Mouse (Mus musculus) myocyte (in vitro differentiated cells): Measurements from ENCODE around the gene Armc2. TPM values are rescaled to one million over a fixed set of nuclear protein-coding genes. Genes with fewer than 3 reads are reported as not detected.

ENCODE experiments used
- H3K27me3 ChIP-seq: one replicate; pipeline ENCODE4 v1.6.1; 2011; ENCODE audit not compliant: control insufficient read depth, insufficient read depth, insufficient read length
- H3K36me3 ChIP-seq: one replicate; pipeline ENCODE4 v1.6.1; 2011; ENCODE audit not compliant: control insufficient read depth, insufficient read depth
- H3K4me2 ChIP-seq: one replicate; pipeline ENCODE4 v1.6.1; 2011; ENCODE audit warnings: low read depth, control low read depth
- H3K4me3 ChIP-seq: one replicate; pipeline ENCODE4 v1.5.1; 2011; ENCODE audit warnings: mild to moderate bottlenecking, control low read depth, moderate library complexity
- H3K79me2 ChIP-seq: one replicate; pipeline ENCODE4 v1.6.1; 2011; ENCODE audit not compliant: control insufficient read depth, insufficient read depth
- H3ac ChIP-seq: one replicate; pipeline ENCODE4 v1.6.1; 2011; ENCODE audit not compliant: control insufficient read depth, insufficient read length
- CEBPB ChIP-seq: IDR thresholded peaks from 2 replicates; pipeline ENCODE4 v1.6.1; 2011; ENCODE audit warnings: mild to moderate bottlenecking, moderate library complexity; ENCODE audit not compliant: poor library complexity, insufficient read depth, severe bottlenecking
- E2F4 ChIP-seq: IDR thresholded peaks from one replicate; pipeline ENCODE4 v1.6.1; 2011; ENCODE audit warnings: mild to moderate bottlenecking, control low read depth, moderate library complexity; ENCODE audit not compliant: insufficient read depth
- MAX ChIP-seq: IDR thresholded peaks from one replicate; pipeline ENCODE4 v1.6.1; 2011; ENCODE audit warnings: low read depth, mild to moderate bottlenecking, control low read depth
- MYOD1 ChIP-seq, 3 experiments: IDR thresholded peaks; one replicate each; pipeline ENCODE4 v1.6.1; 2011; ENCODE audit warnings: control low read depth in 2 of 3, low read depth in 2 of 3, mild to moderate bottlenecking in 2 of 3, moderate library complexity in 1 of 3; ENCODE audit not compliant: insufficient read length in 2 of 3, control insufficient read depth in 1 of 3
- MYOG ChIP-seq, 3 experiments: IDR thresholded peaks; one replicate each; pipeline ENCODE4 v1.6.1; 2011; ENCODE audit warnings: control low read depth in 2 of 3, low read depth in 2 of 3, mild to moderate bottlenecking in 2 of 3; ENCODE audit not compliant: insufficient read length in 2 of 3, control insufficient read depth in 1 of 3, insufficient read depth in 1 of 3
- POLR2A ChIP-seq: IDR thresholded peaks from one replicate; pipeline ENCODE4 v1.6.1; 2011; ENCODE audit warnings: low read depth, mild to moderate bottlenecking, control low read depth, moderate library complexity; ENCODE audit not compliant: insufficient read length
- POLR2AphosphoS2 ChIP-seq: IDR thresholded peaks from one replicate; pipeline ENCODE4 v1.6.1; 2011; ENCODE audit warnings: low read depth, control low read depth; ENCODE audit not compliant: insufficient read length
- REST ChIP-seq: IDR thresholded peaks from one replicate; pipeline ENCODE4 v1.6.1; 2011; ENCODE audit warnings: mild to moderate bottlenecking, control low read depth, moderate library complexity; ENCODE audit not compliant: insufficient read depth, insufficient read length
- SRF ChIP-seq: IDR thresholded peaks from one replicate; pipeline ENCODE4 v1.6.1; 2011; ENCODE audit warnings: low read depth; ENCODE audit not compliant: control insufficient read depth, insufficient read length
- TCF12 ChIP-seq: IDR thresholded peaks from one replicate; pipeline ENCODE4 v1.6.1; 2011; ENCODE audit warnings: mild to moderate bottlenecking, control low read depth; ENCODE audit not compliant: poor library complexity, insufficient read depth, severe bottlenecking
- TCF3 ChIP-seq: IDR thresholded peaks from one replicate; pipeline ENCODE4 v1.6.1; 2011; ENCODE audit warnings: low read depth, control low read depth; ENCODE audit not compliant: insufficient read length
- USF1 ChIP-seq: IDR thresholded peaks from one replicate; pipeline ENCODE4 v1.6.1; 2011; ENCODE audit warnings: low read depth, mild to moderate bottlenecking, control low read depth, moderate library complexity
- polyA plus RNA-seq: library from polyadenylated mRNA; unstranded; fragments of >200 nt; fragmentation: generic; extraction: Trizol; gene quantifications from one replicate; pipeline ENCODE4 v1.2.1, GENCODE M21; 2012; ENCODE audit warnings: missing spikeins

The Armc2 gene
- polyA plus RNA-seq, 1 experiment = 0.31 TPM

- Histone ChIP-seq H3ac (no peak overlapping the region), H3K79me2 (no peaks in the 10 kb centered on the region), H3K4me2 (no peak overlapping the region), H3K27me3 (peaks cover 6% of the 10 kb centered on the region), H3K4me3 (no peak overlapping the region), H3K36me3 (no peaks in the 10 kb centered on the region)
- TF ChIP-seq POLR2A (no peak), REST (no peak), TCF12 (no peak), MAX (no peak), POLR2AphosphoS2 (no peak), MYOG (IDR thresholded peaks at IDR 0.05; ENCODE audit: control insufficient read depth in 1 of 3, insufficient read depth in 1 of 3, insufficient read length in 2 of 3, low read depth in 2 of 3) (no peak), MYOD1 (IDR thresholded peaks at IDR 0.05; ENCODE audit: control insufficient read depth in 1 of 3, insufficient read length in 2 of 3, low read depth in 2 of 3) (no peak), SRF (no peak), USF1 (no peak), TCF3 (no peak), E2F4 (no peak), CEBPB (no peak)
Measured at GRCm38 (mm10) chr10:41959808-41960207, 58.4 kb downstream of the Armc2 start.

GRCm38 (mm10) chr10:41958677-41959274 is 59.5 kb downstream of the Armc2 start:
- no peak overlapping the region for H3K4me2 ChIP-seq
- H3K36me3 ChIP-seq = no peaks in the 10 kb centered on the region
- TF ChIP-seq POLR2A = no peak
- TF ChIP-seq MYOD1 (IDR thresholded peaks at IDR 0.05; ENCODE audit: control insufficient read depth in 1 of 3, insufficient read length in 2 of 3, low read depth in 2 of 3) = no peak
- no peak for TF ChIP-seq CEBPB
- TF ChIP-seq USF1 = no peak
- no peak for TF ChIP-seq E2F4
- TF ChIP-seq TCF3 = no peak
- TF ChIP-seq MAX = no peak
- no peak for TF ChIP-seq SRF
- TF ChIP-seq MYOG (IDR thresholded peaks at IDR 0.05; ENCODE audit: control insufficient read depth in 1 of 3, insufficient read depth in 1 of 3, insufficient read length in 2 of 3, low read depth in 2 of 3) = no peak
- no peak for TF ChIP-seq REST
- TF ChIP-seq TCF12 = no peak
- no peak for TF ChIP-seq POLR2AphosphoS2
- no peaks in the 10 kb centered on the region for H3K79me2 ChIP-seq
- no peak overlapping the region for H3ac ChIP-seq
- no peaks in the 10 kb centered on the region for H3K27me3 ChIP-seq
- no peak overlapping the region for H3K4me3 ChIP-seq

GRCm38 (mm10) chr10:41957421-41958225 is 60.6 kb downstream of the Armc2 start:
- no peak for TF ChIP-seq MYOG (IDR thresholded peaks at IDR 0.05; ENCODE audit: control insufficient read depth in 1 of 3, insufficient read depth in 1 of 3, insufficient read length in 2 of 3, low read depth in 2 of 3)
- TF ChIP-seq POLR2AphosphoS2 = no peak
- no peak for TF ChIP-seq MAX
- TF ChIP-seq POLR2A = no peak
- TF ChIP-seq USF1 = no peak
- TF ChIP-seq CEBPB = no peak
- TF ChIP-seq E2F4 = no peak
- TF ChIP-seq TCF12 = no peak
- TF ChIP-seq SRF = no peak
- no peak for TF ChIP-seq TCF3
- no peak for TF ChIP-seq MYOD1 (IDR thresholded peaks at IDR 0.05; ENCODE audit: control insufficient read depth in 1 of 3, insufficient read length in 2 of 3, low read depth in 2 of 3)
- no peak for TF ChIP-seq REST
- H3K4me3 ChIP-seq = no peak overlapping the region

GRCm38 (mm10) chr10:41953528-41953864 is 64.7 kb downstream of the Armc2 start:
- TF ChIP-seq POLR2A (no peak), REST (no peak), MYOG (IDR thresholded peaks at IDR 0.05; ENCODE audit: control insufficient read depth in 1 of 3, insufficient read depth in 1 of 3, insufficient read length in 2 of 3, low read depth in 2 of 3) (no peak), USF1 (no peak), TCF12 (no peak), TCF3 (no peak), CEBPB (no peak), POLR2AphosphoS2 (no peak), MAX (no peak), MYOD1 (IDR thresholded peaks at IDR 0.05; ENCODE audit: control insufficient read depth in 1 of 3, insufficient read length in 2 of 3, low read depth in 2 of 3) (no peak), E2F4 (no peak), SRF (no peak)
- no peak overlapping the region for H3K4me3 ChIP-seq
- no peaks in the 10 kb centered on the region for H3K36me3 ChIP-seq
- H3K79me2 ChIP-seq = no peaks in the 10 kb centered on the region
- H3K27me3 ChIP-seq = no peaks in the 10 kb centered on the region
- H3ac ChIP-seq = no peak overlapping the region
- H3K4me2 ChIP-seq = no peak overlapping the region

More at GRCm38 (mm10) chr10:41957421-41958225, 60.6 kb downstream of the Armc2 start:
- Histone ChIP-seq H3K4me2 (no peak overlapping the region), H3K36me3 (no peaks in the 10 kb centered on the region), H3ac (no peak overlapping the region), H3K27me3 (no peaks in the 10 kb centered on the region), H3K79me2 (no peaks in the 10 kb centered on the region)
